Mouse (Mus musculus) E14TG2a.4 (cell line): ENCODE results near the gene Edaradd.

Source experiments
- H3K27me3 ChIP-seq: 2 replicates; pipeline ENCODE4 v1.6.1; 2014; ENCODE audit warnings: low read length, control low read depth; ENCODE audit not compliant: insufficient read depth
- H3K36me3 ChIP-seq: 2 replicates; pipeline ENCODE4 v1.6.1; 2014; ENCODE audit warnings: low read length, control low read depth; ENCODE audit not compliant: insufficient read depth
- H3K4me1 ChIP-seq: replicated peaks from 2 replicates; pipeline ENCODE4 v1.6.1; 2014; ENCODE audit warnings: low read depth, low read length, control low read depth
- H3K4me3 ChIP-seq: replicated peaks from 2 replicates; pipeline ENCODE4 v1.5.1; 2014; ENCODE audit warnings: mild to moderate bottlenecking, low read length
- H3K9me3 ChIP-seq: 2 replicates; pipeline ENCODE4 v1.6.1; 2014; ENCODE audit warnings: low read length, control low read depth
- CTCF ChIP-seq: conservative IDR thresholded peaks from 2 replicates; pipeline ENCODE4 v1.5.1; 2014; ENCODE audit warnings: low read length
- NANOG ChIP-seq: IDR thresholded peaks from 2 replicates; pipeline ENCODE4 v1.6.1; 2014; ENCODE audit warnings: borderline replicate concordance, low read length, mixed read lengths
- POU5F1 ChIP-seq: IDR thresholded peaks from 2 replicates; pipeline ENCODE4 v1.6.1; 2014; ENCODE audit warnings: low read length, borderline replicate concordance

The Edaradd gene

DNA sequence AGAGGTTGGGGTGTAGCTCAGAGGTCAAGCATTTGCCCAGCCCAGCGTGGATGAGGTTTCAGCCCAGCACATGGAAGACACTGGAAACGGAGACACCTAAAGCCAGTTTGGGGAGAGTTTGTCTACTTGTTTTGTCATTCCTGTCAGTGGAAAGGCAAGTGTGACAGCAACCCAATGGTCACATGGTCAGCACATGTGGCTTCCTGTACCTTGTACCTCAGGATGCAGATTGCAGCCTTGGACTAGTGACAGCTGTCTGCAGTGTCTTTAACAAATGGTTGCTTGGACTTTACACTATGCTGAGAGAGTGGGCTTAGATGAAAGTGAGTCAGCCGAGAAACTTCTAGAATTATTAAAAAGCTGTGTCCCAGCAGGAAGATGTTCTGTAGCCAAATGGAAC, 14.4 kb upstream of the Edaradd start:
- H3K9me3 ChIP-seq: peaks cover 8% of the 10 kb centered on the region; the same call in 1 of the 2 replicates
- H3K27me3 ChIP-seq: peaks cover 1% of the 10 kb centered on the region; the same call in 1 of the 2 replicates
- no peak for TF ChIP-seq CTCF
- no peak for TF ChIP-seq POU5F1
- TF ChIP-seq NANOG: no peak
- no peaks in the 10 kb centered on the region for H3K4me1 ChIP-seq
- H3K36me3 ChIP-seq: no peaks in the 10 kb centered on the region
- H3K4me3 ChIP-seq: no peak overlapping the region

DNA sequence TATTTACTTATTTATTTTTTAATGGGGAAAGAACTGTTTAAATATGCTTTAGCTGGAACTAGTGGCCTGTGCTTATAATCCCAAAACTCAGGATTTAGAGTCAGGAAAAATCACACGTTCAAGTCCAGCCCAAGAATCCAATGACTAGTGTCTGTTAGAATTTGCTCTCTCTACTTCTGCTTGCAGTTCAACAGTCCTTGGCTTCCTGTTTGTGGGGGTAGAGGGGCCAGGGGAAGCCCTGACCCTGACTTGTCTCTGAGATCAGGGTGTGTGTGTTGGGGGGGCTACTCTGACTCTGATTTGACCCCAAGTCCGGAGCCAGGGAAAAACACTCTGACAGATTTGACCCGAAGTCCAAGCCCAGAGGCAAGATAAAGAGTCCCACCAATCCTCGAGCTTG, 5.4 kb upstream of the Edaradd start:
- peaks cover 25% of the 10 kb centered on the region for H3K27me3 ChIP-seq
- H3K4me3 ChIP-seq: no peak overlapping the region
- TF ChIP-seq NANOG (no peak), CTCF (no peak), POU5F1 (no peak)

DNA sequence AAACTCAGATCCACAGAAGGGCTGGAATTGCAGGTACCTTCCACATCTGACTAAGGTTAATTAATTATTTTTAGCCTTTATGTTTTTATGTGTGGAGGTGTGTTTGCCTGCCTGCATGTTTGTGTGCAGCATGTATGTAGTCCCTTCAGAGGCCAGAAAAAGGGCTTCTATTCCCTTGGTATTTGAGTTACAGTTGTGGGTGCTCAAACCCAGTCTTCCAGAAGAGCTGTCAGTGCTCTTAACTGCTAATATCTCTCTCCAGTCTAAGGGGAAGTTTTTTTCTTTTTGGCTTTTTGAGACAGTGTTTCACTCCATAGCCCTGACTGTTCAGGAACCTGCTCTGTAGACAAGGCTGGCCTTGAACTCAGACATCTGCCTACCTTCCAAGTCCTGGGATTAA, 2.1 kb upstream of the Edaradd start:
- Histone ChIP-seq H3K4me3 (no peak overlapping the region), H3K27me3 (peaks cover 59% of the 10 kb centered on the region), H3K4me1 (peaks cover 14% of the 10 kb centered on the region), H3K36me3 (no peaks in the 10 kb centered on the region), H3K9me3 (peaks cover 15% of the 10 kb centered on the region)
- TF ChIP-seq POU5F1 (no peak), CTCF (no peak), NANOG (no peak)

More for the DNA sequence above, 5.4 kb upstream of the Edaradd start:
- Histone ChIP-seq H3K9me3 (peaks cover 16% of the 10 kb centered on the region), H3K4me1 (no peaks in the 10 kb centered on the region), H3K36me3 (no peaks in the 10 kb centered on the region)

DNA sequence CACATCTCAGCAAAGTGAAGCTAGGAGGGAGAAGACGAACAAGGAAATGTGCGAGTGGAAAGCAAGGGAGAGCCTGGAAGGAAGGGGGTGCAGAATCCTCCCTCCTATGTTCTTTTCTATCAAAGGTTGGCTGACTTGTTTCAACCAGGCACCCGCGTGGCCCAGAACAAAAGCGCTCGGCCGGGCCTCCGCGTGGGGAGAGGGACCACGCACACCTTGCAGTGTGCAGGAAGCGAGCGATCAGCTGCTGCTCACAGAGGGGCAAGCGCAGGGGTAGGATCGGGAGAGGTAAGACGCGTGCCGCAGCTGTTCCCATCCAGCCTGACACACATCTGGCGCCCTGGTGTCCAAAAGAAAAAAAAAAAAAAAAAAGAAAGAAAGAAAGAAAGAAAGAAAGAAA, 867 bp downstream of the Edaradd start:
- Histone ChIP-seq H3K9me3 (no peaks in the 10 kb centered on the region), H3K4me3 (peak overlapping the region; percentile 76)
- TF ChIP-seq POU5F1: no peak
- no peak for TF ChIP-seq CTCF
- no peak for TF ChIP-seq NANOG

DNA sequence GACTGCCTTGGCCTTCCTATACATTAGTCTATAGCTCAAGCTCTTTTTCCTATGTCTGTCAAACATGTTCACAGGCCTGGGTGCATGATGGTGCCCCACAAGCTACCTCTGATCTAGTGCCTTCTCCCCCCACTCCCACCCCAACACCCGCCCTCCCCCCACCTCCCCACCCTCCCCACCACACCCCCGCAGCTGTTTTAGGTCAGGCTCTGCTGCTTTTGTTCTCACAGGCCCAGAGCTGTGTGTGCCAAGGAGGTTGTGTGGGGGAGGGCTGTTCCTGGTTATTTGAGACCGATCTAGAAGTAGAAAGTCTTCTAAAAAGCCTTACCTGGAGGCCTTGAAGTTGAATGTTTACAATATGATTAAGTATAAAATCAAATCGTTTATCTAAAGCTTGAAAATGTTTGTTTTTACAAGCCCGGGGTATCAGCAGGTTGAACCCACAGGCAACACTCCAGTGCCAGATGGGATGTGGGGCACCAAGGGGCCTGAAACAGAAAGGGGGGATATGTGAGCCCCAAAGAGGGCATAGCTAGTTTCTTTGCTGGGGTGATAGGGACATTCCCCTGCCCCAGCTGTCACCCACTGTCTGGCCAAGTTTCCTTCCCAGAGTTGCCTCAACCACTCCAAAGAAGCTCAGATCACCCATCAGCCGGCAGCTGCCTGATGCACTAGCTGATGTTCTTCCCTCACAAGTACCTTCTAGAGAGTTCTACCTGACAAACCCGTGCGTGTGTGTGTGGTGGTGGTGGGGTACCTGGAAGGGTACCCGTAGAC, 8.9 kb downstream of the Edaradd start:
- no peaks in the 10 kb centered on the region for H3K9me3 ChIP-seq
- no peaks in the 10 kb centered on the region for H3K36me3 ChIP-seq
- peaks cover 7% of the 10 kb centered on the region; the same call in 1 of the 2 replicates for H3K4me1 ChIP-seq
- TF ChIP-seq CTCF (no peak), POU5F1 (no peak), NANOG (no peak)
- peaks cover 18% of the 10 kb centered on the region for H3K27me3 ChIP-seq
- H3K4me3 ChIP-seq: no peak overlapping the region

More for the DNA sequence above, 867 bp downstream of the Edaradd start:
- peaks cover 79% of the 10 kb centered on the region for H3K27me3 ChIP-seq
- H3K36me3 ChIP-seq: no peaks in the 10 kb centered on the region
- peaks cover 14% of the 10 kb centered on the region for H3K4me1 ChIP-seq

DNA sequence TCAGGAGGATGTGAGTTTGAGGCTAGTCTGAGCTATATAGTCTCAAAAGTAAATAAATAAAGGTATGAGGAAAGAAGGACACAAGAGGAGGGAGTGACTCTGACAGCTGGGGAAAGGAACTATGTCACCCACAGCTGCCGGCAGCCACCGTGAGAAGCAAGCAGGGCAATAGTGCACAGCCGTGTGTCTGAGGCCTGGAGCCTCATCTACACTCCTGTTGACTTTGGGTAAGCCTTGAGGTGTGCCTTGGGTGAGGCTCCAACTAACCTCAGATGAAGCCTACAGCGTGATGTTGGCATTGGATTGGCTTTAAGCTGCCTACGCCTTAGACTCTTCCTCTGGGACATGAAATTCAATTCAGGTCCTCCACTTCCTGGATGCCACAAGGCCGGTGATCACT, 10.2 kb downstream of the Edaradd start:
- Histone ChIP-seq H3K36me3 (no peaks in the 10 kb centered on the region), H3K4me3 (no peak overlapping the region), H3K27me3 (peaks cover 11% of the 10 kb centered on the region), H3K9me3 (no peaks in the 10 kb centered on the region), H3K4me1 (peaks cover 12% of the 10 kb centered on the region; the same call in 1 of the 2 replicates)
- TF ChIP-seq NANOG: no peak
- TF ChIP-seq POU5F1: no peak
- TF ChIP-seq CTCF: no peak

DNA sequence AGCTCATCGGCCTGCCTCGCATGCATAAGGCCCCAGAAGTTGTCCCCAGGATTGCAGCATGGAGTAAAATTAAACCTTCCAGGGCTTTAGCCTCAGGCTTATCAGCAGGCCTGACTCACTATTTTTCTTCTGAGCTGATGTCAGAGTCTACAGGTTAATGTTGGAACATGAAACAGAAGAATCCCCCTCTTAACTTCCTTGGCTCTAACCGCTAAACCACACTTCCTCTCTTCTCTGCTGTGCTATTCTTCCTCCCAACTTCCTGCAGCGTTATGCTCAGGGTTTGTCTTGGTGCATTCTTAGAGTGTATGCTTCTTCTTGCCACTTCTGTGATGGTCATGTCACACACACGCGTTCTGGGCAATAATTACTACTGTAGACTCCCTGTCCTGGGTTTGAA, 12.8 kb downstream of the Edaradd start:
- Histone ChIP-seq H3K27me3 (peaks cover 3% of the 10 kb centered on the region; the same call in 1 of the 2 replicates), H3K4me1 (peaks cover 25% of the 10 kb centered on the region), H3K4me3 (no peak overlapping the region), H3K9me3 (no peaks in the 10 kb centered on the region), H3K36me3 (no peaks in the 10 kb centered on the region)
- no peak for TF ChIP-seq NANOG

DNA sequence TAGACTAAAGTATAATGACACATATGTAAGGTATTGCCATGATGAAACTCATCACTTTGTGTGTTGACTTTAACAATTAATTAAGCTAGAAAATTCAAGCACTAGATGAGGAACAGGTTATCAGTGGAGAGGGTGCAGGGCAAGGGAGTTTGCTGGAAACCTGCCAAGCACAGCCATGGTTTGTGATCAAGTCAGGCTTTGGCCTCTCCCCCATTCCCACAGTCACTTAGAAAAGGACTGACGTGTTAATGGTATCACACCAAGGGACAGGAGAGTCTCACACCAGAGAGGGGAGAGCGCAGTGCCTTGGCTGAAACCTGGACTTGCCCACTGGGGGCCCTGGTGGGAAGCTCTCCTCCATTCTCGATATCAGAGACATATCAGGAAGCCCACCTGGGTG, 14.9 kb downstream of the Edaradd start:
- Histone ChIP-seq H3K4me3 (no peak overlapping the region), H3K27me3 (0 out of 2 replicates have a peak, but pooled peaks cover 3% of the 10 kb centered on the region), H3K9me3 (no peaks in the 10 kb centered on the region), H3K36me3 (no peaks in the 10 kb centered on the region), H3K4me1 (peaks cover 21% of the 10 kb centered on the region)
- no peak for TF ChIP-seq POU5F1
- TF ChIP-seq NANOG: no peak
- no peak for TF ChIP-seq CTCF
